Mouse (Mus musculus) brain, embryonic 14.5 days (tissue): ENCODE measurements at regions not wholly inside any gene's neighbourhood (a gene's known extent, or its start where the extent isn't known, plus 50 kb on each side); places are given as distances from the start of the nearest gene placed in this dataset.

Experiments used
- CTCF ChIP-seq: fragments of 200-500 bp; IDR thresholded peaks from 2 replicates; pipeline ENCODE4 v1.5.1; 2012; ENCODE audit warnings: inconsistent platforms, mild to moderate bottlenecking, moderate library complexity, borderline replicate concordance; ENCODE audit not compliant: insufficient read depth, insufficient read length; ENCODE audit errors: extremely low read depth
- POLR2A ChIP-seq: fragments of 200-500 bp; IDR thresholded peaks from 2 replicates; pipeline ENCODE4 v1.6.1; 2012; ENCODE audit warnings: mild to moderate bottlenecking, inconsistent platforms, borderline replicate concordance; ENCODE audit not compliant: poor library complexity, insufficient read depth, insufficient read length, severe bottlenecking; ENCODE audit errors: extremely low read depth

DNA sequence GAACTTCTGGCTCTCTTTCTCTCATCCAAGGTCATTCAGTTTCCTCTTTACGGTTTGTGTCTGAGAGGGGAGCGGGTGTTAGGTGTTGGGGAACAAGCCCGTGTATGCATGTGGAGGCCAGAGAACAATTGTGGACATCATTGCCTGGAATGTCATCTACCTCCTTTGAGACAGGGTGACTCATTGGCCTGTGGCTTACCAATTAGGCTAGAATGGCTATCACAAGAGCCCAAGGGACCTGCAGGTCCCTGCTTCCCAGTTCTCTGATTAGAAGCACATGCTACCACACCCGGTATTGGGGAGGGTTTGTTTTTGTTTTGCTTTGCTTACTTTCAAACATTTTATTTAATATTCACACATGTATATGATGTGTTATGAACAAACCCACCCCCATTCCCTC is 216.0 kb downstream of the Lmo4 start:
- no peak for TF ChIP-seq POLR2A
- no peak for TF ChIP-seq CTCF
